Mouse (Mus musculus) C2C12 (cell line): ENCODE measurements around the gene Strn. TPM values are rescaled to one million over a fixed set of nuclear protein-coding genes. Genes with fewer than 3 reads are reported as not detected.

Experiments used
- H3K27me3 ChIP-seq: one replicate; pipeline ENCODE4 v1.6.1; 2011; ENCODE audit not compliant: control insufficient read depth, insufficient read depth, insufficient read length
- H3K36me3 ChIP-seq: one replicate; pipeline ENCODE4 v1.6.1; 2011; ENCODE audit not compliant: control insufficient read depth, insufficient read depth
- H3K4me3 ChIP-seq: one replicate; pipeline ENCODE4 v1.5.1; 2011; ENCODE audit warnings: mild to moderate bottlenecking, control low read depth; ENCODE audit not compliant: poor library complexity, insufficient read depth, severe bottlenecking
- H3K79me2 ChIP-seq: one replicate; pipeline ENCODE4 v1.6.1; 2011; ENCODE audit not compliant: control insufficient read depth, insufficient read depth
- H3K79me3 ChIP-seq: one replicate; pipeline ENCODE4 v1.6.1; 2011; ENCODE audit warnings: low read depth, control low read depth
- H3ac ChIP-seq: one replicate; pipeline ENCODE3; 2011; ENCODE audit warnings: low read depth; ENCODE audit not compliant: control insufficient read depth, insufficient read length
- CEBPB ChIP-seq: IDR thresholded peaks from one replicate; pipeline ENCODE4 v1.6.1; 2011; ENCODE audit warnings: low read depth, mild to moderate bottlenecking, control low read depth, moderate library complexity
- CTCF ChIP-seq: IDR thresholded peaks from one replicate; pipeline ENCODE4 v1.5.1; 2011; ENCODE audit not compliant: control insufficient read depth, insufficient read depth, insufficient read length
- FOSL1 ChIP-seq: IDR thresholded peaks from one replicate; pipeline ENCODE4 v1.8.0; 2011; ENCODE audit warnings: mild to moderate bottlenecking, low read length; ENCODE audit not compliant: poor library complexity, insufficient read depth, severe bottlenecking
- MAX ChIP-seq: IDR thresholded peaks from one replicate; pipeline ENCODE4 v1.6.1; 2011; ENCODE audit warnings: mild to moderate bottlenecking, control low read depth
- MYOD1 ChIP-seq: IDR thresholded peaks from one replicate; pipeline ENCODE4 v1.6.1; 2011; ENCODE audit warnings: low read depth; ENCODE audit not compliant: control insufficient read depth, insufficient read length
- MYOG ChIP-seq: IDR thresholded peaks from one replicate; pipeline ENCODE4 v1.6.1; 2011; ENCODE audit not compliant: control insufficient read depth, insufficient read length; ENCODE audit errors: extremely low read depth
- USF1 ChIP-seq: IDR thresholded peaks from one replicate; pipeline ENCODE4 v1.6.1; 2011; ENCODE audit warnings: low read depth, mild to moderate bottlenecking, control low read depth, moderate library complexity
- polyA plus RNA-seq: library from polyadenylated mRNA; unstranded; fragments of >200 nt; fragmentation: generic; extraction: Trizol; gene quantifications from one replicate; pipeline ENCODE4 v1.2.1, GENCODE M21; 2012; ENCODE audit warnings: missing spikeins

Gene Strn
- polyA plus RNA-seq, 1 experiment = 4.6 TPM

GRCm38 (mm10) chr17:78685004-78685403 is 52.0 kb downstream of the Strn start:
- no peaks in the 10 kb centered on the region for H3K27me3 ChIP-seq
- TF ChIP-seq MAX (no peak), FOSL1 (no peak), USF1 (no peak), MYOD1 (no peak), CEBPB (no peak), CTCF (no peak)
- H3K4me3 ChIP-seq = no peak overlapping the region
- no peak overlapping the region for H3ac ChIP-seq
- H3K79me2 ChIP-seq = no peaks in the 10 kb centered on the region
- H3K79me3 ChIP-seq = no peaks in the 10 kb centered on the region
- peaks cover 14% of the 10 kb centered on the region for H3K36me3 ChIP-seq

- H3K79me3 ChIP-seq = no peaks in the 10 kb centered on the region
- no peak overlapping the region for H3ac ChIP-seq
- H3K36me3 ChIP-seq = peaks cover 14% of the 10 kb centered on the region
- TF ChIP-seq CTCF (no peak), MYOD1 (no peak), FOSL1 (no peak), CEBPB (no peak), MAX (no peak), MYOG (no peak), USF1 (no peak)
- no peaks in the 10 kb centered on the region for H3K27me3 ChIP-seq
- no peaks in the 10 kb centered on the region for H3K79me2 ChIP-seq
- H3K4me3 ChIP-seq = no peak overlapping the region
Measured at GRCm38 (mm10) chr17:78682351-78682750, 54.6 kb downstream of the Strn start.

GRCm38 (mm10) chr17:78679503-78679902 is 57.5 kb downstream of the Strn start:
- no peak overlapping the region for H3ac ChIP-seq
- H3K79me2 ChIP-seq = no peaks in the 10 kb centered on the region
- H3K4me3 ChIP-seq = no peak overlapping the region
- H3K79me3 ChIP-seq = no peaks in the 10 kb centered on the region
- H3K27me3 ChIP-seq = no peaks in the 10 kb centered on the region
- peaks cover 11% of the 10 kb centered on the region for H3K36me3 ChIP-seq
- TF ChIP-seq CTCF (no peak), MAX (no peak), USF1 (no peak), CEBPB (no peak), MYOD1 (no peak), FOSL1 (no peak), MYOG (no peak)

GRCm38 (mm10) chr17:78676813-78677212 is 60.2 kb downstream of the Strn start:
- H3K79me2 ChIP-seq = no peaks in the 10 kb centered on the region
- H3K79me3 ChIP-seq = no peaks in the 10 kb centered on the region
- peaks cover 13% of the 10 kb centered on the region for H3K36me3 ChIP-seq
- no peaks in the 10 kb centered on the region for H3K27me3 ChIP-seq
- no peak overlapping the region for H3K4me3 ChIP-seq
- H3ac ChIP-seq = no peak overlapping the region
- no peak for TF ChIP-seq MAX

- Histone ChIP-seq H3K27me3 (no peaks in the 10 kb centered on the region), H3K79me3 (no peaks in the 10 kb centered on the region), H3ac (no peak overlapping the region), H3K79me2 (no peaks in the 10 kb centered on the region), H3K36me3 (peaks cover 24% of the 10 kb centered on the region), H3K4me3 (no peak overlapping the region)
- no peak for TF ChIP-seq USF1
- no peak for TF ChIP-seq FOSL1
- no peak for TF ChIP-seq MAX
- no peak for TF ChIP-seq MYOD1
- no peak for TF ChIP-seq CEBPB
Measured at GRCm38 (mm10) chr17:78664962-78665545, 71.9 kb downstream of the Strn start.

- Histone ChIP-seq H3K4me3 (no peak overlapping the region), H3ac (no peak overlapping the region), H3K36me3 (peaks cover 44% of the 10 kb centered on the region), H3K27me3 (no peaks in the 10 kb centered on the region), H3K79me3 (no peaks in the 10 kb centered on the region), H3K79me2 (no peaks in the 10 kb centered on the region)
- TF ChIP-seq MYOD1 (no peak), USF1 (no peak), CEBPB (no peak), FOSL1 (no peak), MYOG (no peak), MAX (no peak), CTCF (no peak)
Measured at GRCm38 (mm10) chr17:78654841-78655240, 82.2 kb downstream of the Strn start.
